Mouse (Mus musculus) ES-Bruce4 (cell line): ENCODE data around the gene 1700020D05Rik. TPM values are rescaled to one million over a fixed set of nuclear protein-coding genes. Genes with fewer than 3 reads are reported as not detected.

Experiments used
- H3K27ac ChIP-seq: 2 replicates; pipeline ENCODE4 v1.5.1; 2012; ENCODE audit warnings: low read length, inconsistent platforms; ENCODE audit not compliant: insufficient read depth
- H3K27me3 ChIP-seq: 2 replicates; pipeline ENCODE4 v1.6.1; 2012; ENCODE audit warnings: mild to moderate bottlenecking, low read length, inconsistent platforms; ENCODE audit not compliant: control insufficient read depth, poor library complexity, insufficient read depth, severe bottlenecking
- H3K36me3 ChIP-seq: 2 replicates; pipeline ENCODE4 v1.6.1; 2012; ENCODE audit warnings: inconsistent platforms, mild to moderate bottlenecking, low read length, moderate library complexity; ENCODE audit not compliant: control insufficient read depth, poor library complexity, insufficient read depth, severe bottlenecking
- H3K4me1 ChIP-seq: one replicate; pipeline ENCODE4 v1.8.1; 2011; ENCODE audit warnings: low read length; ENCODE audit not compliant: control insufficient read depth, insufficient read depth
- H3K4me3 ChIP-seq: 2 replicates; pipeline ENCODE4 v1.5.1; 2011; ENCODE audit warnings: low read depth, mild to moderate bottlenecking, low read length
- H3K9ac ChIP-seq: 2 replicates; pipeline ENCODE4 v1.6.1; 2012; ENCODE audit warnings: low read depth, mild to moderate bottlenecking, inconsistent platforms; ENCODE audit not compliant: poor library complexity, severe bottlenecking
- H3K9me3 ChIP-seq: replicated peaks from 2 replicates; pipeline ENCODE4 v1.6.1; 2012; ENCODE audit warnings: mild to moderate bottlenecking, low read length, inconsistent platforms; ENCODE audit not compliant: control insufficient read depth, poor library complexity, insufficient read depth, severe bottlenecking
- CTCF ChIP-seq: IDR thresholded peaks from one replicate; pipeline ENCODE4 v1.8.1; 2011; ENCODE audit warnings: low read depth, low read length
- EP300 ChIP-seq: IDR thresholded peaks from 2 replicates; pipeline ENCODE4 v1.6.1; 2011; ENCODE audit warnings: low read depth, low read length; ENCODE audit not compliant: insufficient read depth
- POLR2A ChIP-seq: IDR thresholded peaks from one replicate; pipeline ENCODE4 v1.8.1; 2011; ENCODE audit warnings: low read length; ENCODE audit not compliant: insufficient read depth
- polyA plus RNA-seq: library from polyadenylated mRNA; stranded (reverse); fragments of >200 nt; gene quantifications from 2 replicates; pipeline ENCODE4 v1.2.4, GENCODE M21; 2011; ENCODE audit warnings: low read depth; ENCODE audit not compliant: missing spikeins, insufficient read depth, insufficient read length

Gene 1700020D05Rik
- polyA plus RNA-seq, 1 experiment: 0.99 TPM

GRCm38 (mm10) chr19:5515840-5516777, 12.5 kb upstream of the 1700020D05Rik start:
- Histone ChIP-seq H3K4me1 (no peaks in the 10 kb centered on the region), H3K27ac (0 out of 2 replicates have a peak overlapping the region, but pooled peaks have one; percentile 3), H3K9me3 (no peaks in the 10 kb centered on the region), H3K27me3 (no peaks in the 10 kb centered on the region), H3K4me3 (no peak overlapping the region), H3K9ac (no peak overlapping the region), H3K36me3 (no peaks in the 10 kb centered on the region)
- peak; percentile 40 for TF ChIP-seq CTCF
- TF ChIP-seq POLR2A: no peak

- Histone ChIP-seq H3K36me3 (no peaks in the 10 kb centered on the region), H3K27ac (no peak overlapping the region), H3K27me3 (no peaks in the 10 kb centered on the region), H3K4me1 (no peaks in the 10 kb centered on the region), H3K9ac (no peak overlapping the region), H3K9me3 (no peaks in the 10 kb centered on the region), H3K4me3 (no peak overlapping the region)
- TF ChIP-seq POLR2A (no peak), CTCF (no peak), EP300 (no peak)
Observed at GRCm38 (mm10) chr19:5513005-5513349, 9.4 kb upstream of the 1700020D05Rik start.

DNA sequence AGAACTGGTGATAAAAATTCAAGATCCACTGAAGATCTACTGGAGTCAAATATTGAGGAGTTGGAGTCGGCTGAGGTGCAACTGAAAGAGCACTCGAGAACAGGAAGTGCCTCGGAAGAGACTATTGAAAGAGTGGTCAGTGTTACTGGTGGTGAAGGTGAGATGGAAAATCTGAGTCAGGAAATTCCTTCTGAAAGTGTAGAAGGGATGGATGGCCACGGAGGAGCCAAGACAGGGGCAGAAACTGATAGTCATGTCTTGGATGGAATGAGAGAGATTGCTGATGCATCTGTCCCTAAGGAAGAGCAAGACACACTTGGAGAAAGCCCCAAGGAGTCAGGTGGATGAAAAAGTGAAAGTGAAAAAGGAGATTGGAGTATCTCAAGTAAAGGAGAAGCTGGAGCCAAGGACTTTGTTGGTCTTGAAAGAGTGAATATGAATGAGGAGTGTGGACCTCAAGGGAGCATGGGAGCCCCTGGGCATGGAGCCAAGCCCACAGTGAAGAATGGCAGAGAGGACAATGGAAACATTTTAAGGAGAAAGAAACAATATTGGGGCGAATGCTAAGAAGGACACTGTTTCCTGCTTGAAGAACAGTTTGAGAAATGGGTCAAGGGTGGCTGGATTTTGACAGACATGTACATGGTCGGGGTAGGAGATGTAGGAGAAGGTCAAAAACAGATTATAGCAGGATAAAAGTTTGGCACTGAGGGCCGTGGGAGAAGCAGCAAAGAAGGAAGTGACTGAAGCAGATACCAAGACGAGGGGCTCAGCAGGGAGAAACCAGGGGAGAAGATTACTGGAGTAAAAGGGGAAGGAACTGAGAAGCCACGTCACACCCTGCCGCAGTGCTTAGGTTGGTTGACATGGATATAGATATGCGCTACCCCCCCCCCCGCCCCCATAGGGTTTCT, 8.8 kb upstream of the 1700020D05Rik start:
- Histone ChIP-seq H3K9ac (no peak overlapping the region), H3K4me3 (no peak overlapping the region), H3K4me1 (no peaks in the 10 kb centered on the region), H3K27ac (no peak overlapping the region), H3K36me3 (no peaks in the 10 kb centered on the region), H3K9me3 (no peaks in the 10 kb centered on the region), H3K27me3 (no peaks in the 10 kb centered on the region)
- no peak for TF ChIP-seq EP300
- no peak for TF ChIP-seq CTCF
- no peak for TF ChIP-seq POLR2A

GRCm38 (mm10) chr19:5511074-5511632, 7.6 kb upstream of the 1700020D05Rik start:
- TF ChIP-seq EP300: no peak

GRCm38 (mm10) chr19:5510031-5511026, 6.7 kb upstream of the 1700020D05Rik start, which contains the start of gene Snx32:
Gene Snx32, minus strand, starts transcription at chr19:5510538.
- H3K9ac ChIP-seq: peak within 1 kb of the TSS; percentile 59
- no peaks in the 10 kb centered on the region for H3K36me3 ChIP-seq
- no peaks in the 10 kb centered on the region for H3K27me3 ChIP-seq
- H3K4me3 ChIP-seq: peak within 1 kb of the TSS; percentile 79
- TF ChIP-seq CTCF (no peak), POLR2A (peak; percentile 41), EP300 (no peak)
- no peak within 1 kb of the TSS for H3K27ac ChIP-seq
- H3K4me1 ChIP-seq: no peaks in the 10 kb centered on the region
- H3K9me3 ChIP-seq: no peaks in the 10 kb centered on the region

More at GRCm38 (mm10) chr19:5511074-5511632, 7.6 kb upstream of the 1700020D05Rik start:
- H3K4me3 ChIP-seq: peak overlapping the region; percentile 79
- no peaks in the 10 kb centered on the region for H3K4me1 ChIP-seq
- H3K9me3 ChIP-seq: no peaks in the 10 kb centered on the region
- no peaks in the 10 kb centered on the region for H3K36me3 ChIP-seq
- H3K9ac ChIP-seq: peak overlapping the region; percentile 59
- no peak overlapping the region for H3K27ac ChIP-seq
- no peaks in the 10 kb centered on the region for H3K27me3 ChIP-seq
